Mouse (Mus musculus): ENCODE results near the gene Lingo3. TPM values are rescaled to one million over a fixed set of nuclear protein-coding genes. Genes with fewer than 3 reads are reported as not detected.
A peak's percentile ranks its signal among the peaks of the same experiment; 100 is the strongest.
"Not testable (repeated sequence)": the region's sequence is repeated elsewhere in the genome, so short reads cannot be mapped to it uniquely, and the experiment has no call there.

The Lingo3 gene
- total RNA-seq, 2 experiments from 2014 or later = not detected

DNA sequence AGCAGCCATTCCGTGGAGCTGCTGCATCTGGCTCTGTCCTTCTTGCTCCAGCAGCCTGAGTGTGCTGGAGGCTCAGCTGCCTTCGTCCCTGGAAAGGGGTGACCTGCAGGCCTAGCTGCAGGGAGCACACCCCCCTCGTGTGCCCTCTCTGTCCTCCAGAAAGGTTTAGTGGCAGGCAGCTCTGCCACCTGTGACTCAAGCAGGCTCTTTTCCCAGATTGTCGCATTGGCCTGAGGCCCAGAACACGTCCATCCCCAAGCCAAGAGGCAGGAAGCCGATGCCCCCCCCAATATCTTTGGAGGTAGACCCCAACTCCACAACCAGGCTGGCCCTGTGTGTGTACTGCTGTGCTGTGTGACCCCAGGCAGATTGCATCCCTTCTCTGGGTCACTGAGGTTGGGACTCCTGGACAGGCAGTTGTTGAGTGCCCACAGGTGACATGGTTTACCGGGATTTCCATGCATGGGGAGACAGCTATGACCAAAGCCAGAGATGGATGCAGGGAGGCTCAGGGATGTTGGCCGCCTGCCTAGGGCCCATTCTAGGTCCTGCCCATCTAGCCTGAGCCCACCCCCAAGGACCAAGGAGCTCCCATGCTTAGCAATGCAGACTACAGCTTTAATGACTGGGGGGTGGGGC lies 1.3 kb upstream of the Lingo3 start:
- no peak for ATAC-seq (replicated peaks; ENCODE audit: poor library complexity)

DNA sequence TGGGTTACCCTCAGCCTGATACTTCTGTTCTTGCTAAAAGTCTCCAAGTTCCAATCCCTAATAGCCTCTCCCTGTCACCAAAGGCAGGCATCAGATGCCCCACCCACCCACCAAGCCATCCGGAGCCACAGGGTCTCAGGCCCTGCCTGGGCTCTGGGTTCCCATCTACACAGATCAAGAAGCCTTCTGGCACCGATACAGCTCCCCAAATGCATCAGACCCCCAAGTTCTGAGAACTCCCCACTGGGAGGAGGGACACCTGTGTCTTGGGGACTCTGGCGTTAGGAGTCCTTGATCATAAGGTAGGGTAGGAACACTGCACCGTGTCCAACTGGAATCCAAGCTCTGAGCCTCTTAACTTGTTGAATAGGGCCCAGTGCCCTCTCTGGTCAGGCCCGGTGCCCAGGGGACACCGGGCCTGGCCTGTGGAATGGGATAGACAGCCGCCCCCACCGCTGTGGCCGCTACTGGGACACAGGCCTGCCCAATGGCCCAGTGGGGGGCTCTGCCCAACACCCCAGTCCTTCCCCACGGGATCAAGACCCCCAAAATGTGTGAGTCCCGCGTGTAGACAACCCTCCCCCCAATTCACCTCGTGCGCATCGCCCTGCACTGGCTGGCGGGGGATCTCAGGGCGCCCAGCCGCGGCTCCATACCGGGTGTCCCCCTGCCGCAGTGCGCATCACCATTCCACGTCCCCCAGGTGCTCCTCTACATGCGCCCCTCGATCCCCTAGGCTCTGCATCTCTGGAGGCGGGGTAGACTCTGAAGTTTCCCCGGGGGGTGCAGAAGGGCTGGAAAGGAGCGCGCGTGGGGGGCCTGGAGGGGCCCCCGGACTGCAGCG lies 530 bp downstream of the Lingo3 start:
- ATAC-seq (replicated peaks; ENCODE audit: poor library complexity) = no peak

DNA sequence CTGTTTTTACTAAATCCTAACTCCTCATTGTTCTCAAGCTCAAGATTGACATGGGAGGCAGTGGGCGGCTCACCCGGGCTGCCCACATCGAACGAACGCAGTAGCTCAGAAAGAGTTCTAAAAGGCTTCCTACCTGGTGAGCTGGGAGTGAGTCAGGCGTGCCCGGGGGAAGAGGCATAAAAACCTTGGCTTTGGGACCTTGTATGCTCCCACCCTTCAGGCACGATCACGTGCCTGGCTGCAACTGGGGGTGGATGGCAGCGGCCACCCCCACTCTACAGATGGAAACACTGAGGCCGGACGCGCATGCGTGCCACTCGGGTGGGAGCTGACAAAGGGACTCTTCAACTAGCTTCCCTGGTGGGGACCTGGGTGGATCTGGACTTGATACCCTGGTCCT lies 1.5 kb downstream of the Lingo3 start:
- no peak for ATAC-seq (replicated peaks; ENCODE audit: poor library complexity)

DNA sequence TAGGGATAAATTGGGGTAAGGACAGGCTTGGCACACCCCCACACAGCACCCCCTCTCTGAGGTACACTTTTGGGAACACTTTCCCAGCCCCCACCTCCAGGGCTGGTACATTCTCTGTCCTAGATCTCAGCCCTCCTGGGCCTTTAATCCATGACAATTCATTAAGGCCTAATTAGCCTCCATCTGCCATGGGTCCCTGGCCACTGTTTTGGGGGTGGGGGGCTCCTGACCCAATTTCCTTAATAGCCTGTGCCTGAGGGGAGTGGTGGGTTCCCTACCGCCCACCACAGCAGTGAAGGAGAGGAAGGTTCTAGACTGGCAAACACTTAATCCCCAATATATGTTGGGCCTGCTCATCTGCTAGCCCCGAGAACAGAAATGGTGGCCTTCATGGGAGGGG lies 2.2 kb downstream of the Lingo3 start:
- ATAC-seq (replicated peaks; ENCODE audit: poor library complexity) = no peak

DNA sequence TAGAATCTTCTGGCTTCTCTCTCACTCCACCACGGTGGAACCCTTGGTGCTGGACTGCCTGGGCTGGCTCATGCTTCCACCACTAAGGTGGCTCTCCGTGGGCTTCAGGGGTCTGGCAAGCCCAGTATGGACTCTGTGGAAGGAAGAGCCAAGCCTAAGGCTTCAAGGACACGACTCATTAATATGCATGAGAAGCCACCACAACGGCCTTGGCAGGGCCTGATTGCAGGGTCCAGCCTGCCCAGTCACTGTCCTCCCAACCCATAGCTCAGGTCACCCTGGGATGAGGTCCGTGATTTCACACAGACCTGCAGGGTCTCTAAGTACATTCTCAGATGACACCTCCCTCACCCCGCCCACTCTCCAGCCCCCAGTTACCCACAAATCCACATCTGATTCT lies 4.0 kb downstream of the Lingo3 start:
- ATAC-seq (replicated peaks; ENCODE audit: poor library complexity) = no peak

DNA sequence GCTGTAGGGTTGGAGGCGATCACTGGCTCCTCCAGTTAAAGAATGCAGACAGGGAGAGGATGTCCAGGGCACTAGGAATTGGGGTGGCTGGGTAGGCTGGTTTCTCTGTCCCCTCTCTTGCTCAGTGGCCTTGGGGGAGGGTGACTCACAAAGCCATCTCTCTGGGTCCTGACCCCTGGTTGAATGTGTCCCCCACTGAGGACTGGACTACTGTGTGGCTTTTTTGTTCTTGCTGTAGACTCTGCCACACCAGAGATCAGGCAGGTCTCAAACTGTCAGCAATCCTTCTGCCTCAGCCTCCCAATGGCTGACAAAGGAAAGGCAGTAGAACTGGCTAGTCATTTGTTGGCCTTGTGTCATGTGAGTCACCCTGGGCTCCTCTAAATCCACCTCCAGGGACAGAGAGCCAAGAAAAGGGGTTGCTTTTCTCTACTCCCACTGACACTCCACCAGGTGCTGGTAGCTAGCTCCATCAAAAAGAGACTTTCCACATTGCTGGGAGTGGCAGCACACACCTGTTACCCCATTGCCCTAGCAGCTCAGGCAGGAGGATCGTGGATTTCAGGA lies 5.4 kb downstream of the Lingo3 start:
- no peak for ATAC-seq (replicated peaks; ENCODE audit: poor library complexity)

DNA sequence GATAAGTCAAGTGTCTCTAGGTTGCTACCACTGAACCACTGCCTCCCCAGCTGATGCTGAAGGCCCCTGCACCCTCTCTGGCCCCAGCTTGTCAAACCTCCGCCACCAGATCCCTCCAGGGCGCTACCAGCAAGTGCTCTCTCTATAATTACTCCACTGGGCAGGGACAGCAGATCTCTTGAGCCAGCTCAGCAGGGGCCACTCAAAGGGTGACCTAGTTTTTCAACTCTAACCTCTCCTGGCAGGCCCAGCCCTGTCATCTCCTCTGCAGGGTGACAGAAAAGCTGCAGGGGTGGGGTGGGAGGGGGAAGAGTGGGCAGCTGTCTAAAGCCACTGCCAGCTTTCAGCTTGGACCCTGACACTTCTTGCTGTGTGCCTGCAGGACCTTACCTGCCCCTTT lies 6.0 kb downstream of the Lingo3 start:
- no peak for ATAC-seq (replicated peaks; ENCODE audit: poor library complexity)

DNA sequence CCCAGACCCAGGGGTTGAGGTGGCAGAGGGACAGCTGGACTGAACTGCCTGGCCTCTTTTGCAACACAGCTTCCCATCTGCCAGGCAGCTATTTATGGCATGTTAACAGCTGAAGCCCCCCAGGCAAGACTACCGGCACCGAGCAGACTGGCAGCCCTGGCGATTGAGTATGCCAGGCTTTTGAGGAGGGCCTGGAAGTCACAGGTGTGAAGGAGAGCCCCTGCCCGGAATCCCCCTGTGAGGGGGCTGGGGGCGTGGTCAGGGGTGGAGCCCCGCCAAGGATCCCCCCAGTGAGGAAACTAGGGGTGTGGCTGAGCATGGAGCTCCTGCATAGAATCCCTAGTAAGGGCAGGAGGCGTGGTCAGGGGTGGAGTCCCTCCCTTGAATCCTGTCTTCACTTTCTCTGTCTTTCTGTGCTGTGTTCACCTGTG lies 6.9 kb downstream of the Lingo3 start:
- no peak for ATAC-seq (replicated peaks; ENCODE audit: poor library complexity)

DNA sequence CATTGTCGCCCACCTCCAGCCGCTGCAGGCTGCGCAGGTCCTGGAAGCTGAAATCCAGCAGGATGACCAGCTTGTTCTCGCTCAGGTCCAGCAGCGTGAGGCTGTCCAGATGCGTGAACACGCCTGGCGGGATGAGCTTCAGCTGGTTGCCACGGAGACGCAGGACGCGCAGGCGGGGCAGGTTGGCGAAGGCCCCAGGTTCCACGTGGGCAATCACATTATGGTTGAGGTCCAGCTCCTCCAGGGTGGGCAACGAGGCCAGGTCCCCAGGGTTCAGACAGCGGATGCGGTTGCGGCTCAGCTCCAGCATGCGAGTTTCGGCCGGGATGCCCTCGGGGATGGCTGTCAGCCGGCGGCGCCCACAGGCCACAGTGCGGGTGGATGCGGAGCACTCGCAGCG lies 8.2 kb downstream of the Lingo3 start:
- no peak for ATAC-seq (replicated peaks; ENCODE audit: poor library complexity)

DNA sequence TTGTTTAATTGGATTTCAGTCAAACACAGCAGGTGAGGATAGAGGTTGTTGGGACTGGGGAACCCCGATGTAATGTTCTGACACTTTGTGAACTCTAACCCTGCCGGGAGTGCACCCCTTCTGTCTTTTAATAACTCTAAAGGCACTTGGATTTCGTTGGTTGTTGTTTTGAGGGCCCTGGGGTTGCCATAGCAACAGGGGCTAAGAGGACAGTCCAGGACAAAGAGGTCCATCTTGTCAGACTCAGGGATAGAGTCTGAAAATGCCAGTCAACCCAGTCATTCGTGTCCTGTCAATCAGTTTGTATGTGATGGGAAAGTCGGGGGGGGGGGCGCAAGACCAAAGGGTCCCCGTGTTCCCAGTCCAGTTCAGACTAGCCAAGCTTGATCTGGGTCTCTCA lies 11.0 kb downstream of the Lingo3 start:
- ATAC-seq (replicated peaks; ENCODE audit: poor library complexity) = no peak

DNA sequence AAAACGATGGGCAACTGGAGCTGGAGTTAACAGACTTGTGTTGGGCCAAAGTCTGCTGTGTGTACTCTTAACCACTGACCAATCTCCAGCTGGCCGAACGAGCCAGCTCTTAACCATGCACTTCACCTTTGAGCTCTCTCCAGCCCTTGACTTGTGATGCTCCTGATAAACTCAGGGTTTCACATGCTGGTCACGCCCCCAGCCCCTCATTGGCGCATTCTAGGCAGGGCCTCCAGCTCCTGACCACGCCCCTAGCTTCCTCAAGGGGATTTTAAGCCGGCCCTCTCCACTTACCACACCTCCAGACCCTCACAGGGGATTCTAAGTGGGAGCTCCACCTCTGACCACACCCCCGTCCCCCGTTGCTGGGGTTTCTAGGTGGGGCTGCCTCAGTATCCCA lies 12.7 kb downstream of the Lingo3 start:
- ATAC-seq (replicated peaks; ENCODE audit: poor library complexity) = peak; percentile 33

DNA sequence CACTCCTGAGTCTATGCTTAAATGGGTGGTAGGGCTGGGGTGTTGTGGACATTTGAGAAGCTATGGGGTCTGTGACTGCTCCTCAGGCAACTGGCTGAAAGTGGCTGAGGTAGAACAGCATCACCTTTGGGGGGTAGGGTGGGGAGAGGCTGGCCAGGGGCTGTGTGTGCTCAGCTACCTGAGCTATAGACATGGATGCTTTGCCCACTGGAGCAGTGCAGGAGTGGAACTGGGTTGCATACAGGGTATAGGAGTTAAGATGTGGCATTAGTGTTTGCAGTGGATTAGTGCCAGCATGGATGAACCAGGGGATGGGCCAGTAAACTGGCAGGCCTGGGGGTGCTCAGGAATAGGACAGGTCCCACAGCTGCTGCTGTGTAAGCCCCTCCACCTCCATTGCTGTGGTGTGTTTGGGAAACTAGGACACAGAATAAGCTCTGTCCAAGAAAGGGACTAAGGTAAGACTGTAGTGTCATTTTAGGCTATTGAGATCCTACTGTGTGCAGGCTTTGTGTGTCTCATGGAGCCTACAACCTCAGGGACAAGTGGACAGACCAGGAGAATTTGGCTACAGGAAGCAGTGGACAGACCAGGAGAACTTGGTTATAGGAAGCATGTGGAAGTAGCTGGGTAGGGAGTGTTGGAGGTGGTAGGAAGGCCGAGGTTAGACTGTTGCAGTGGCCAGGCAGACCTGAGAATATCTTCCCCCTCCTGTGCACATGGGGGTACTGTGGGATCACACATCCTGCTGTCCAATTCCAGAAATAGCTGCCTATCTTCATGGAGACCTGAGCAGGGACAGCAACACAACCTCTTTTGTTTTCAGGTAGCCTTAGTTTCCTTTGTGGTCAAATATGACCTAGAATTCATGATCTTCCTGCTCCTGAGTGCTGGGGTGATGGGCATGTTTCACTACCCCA lies 14.2 kb downstream of the Lingo3 start:
- no peak for ATAC-seq (replicated peaks; ENCODE audit: poor library complexity)

DNA sequence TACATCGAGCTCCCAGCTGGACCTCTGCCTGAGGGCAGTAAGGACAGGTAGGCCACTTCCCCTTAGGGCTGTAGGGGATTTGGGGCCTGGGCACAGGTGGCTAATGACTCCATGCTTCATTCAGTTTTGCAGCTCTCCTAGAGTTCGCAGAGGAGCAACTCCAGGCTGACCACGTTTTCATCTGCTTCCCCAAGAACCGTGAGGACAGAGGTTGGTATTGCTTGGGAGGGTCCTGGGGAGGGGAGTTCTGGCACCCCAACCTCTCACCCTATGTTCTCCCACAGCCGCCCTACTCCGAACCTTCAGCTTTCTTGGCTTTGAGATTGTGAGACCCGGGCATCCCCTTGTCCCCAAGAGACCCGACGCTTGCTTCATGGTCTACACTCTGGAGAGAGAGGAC lies 15.3 kb downstream of the Lingo3 start:
- ATAC-seq (replicated peaks; ENCODE audit: poor library complexity) = not testable (repeated sequence)

DNA sequence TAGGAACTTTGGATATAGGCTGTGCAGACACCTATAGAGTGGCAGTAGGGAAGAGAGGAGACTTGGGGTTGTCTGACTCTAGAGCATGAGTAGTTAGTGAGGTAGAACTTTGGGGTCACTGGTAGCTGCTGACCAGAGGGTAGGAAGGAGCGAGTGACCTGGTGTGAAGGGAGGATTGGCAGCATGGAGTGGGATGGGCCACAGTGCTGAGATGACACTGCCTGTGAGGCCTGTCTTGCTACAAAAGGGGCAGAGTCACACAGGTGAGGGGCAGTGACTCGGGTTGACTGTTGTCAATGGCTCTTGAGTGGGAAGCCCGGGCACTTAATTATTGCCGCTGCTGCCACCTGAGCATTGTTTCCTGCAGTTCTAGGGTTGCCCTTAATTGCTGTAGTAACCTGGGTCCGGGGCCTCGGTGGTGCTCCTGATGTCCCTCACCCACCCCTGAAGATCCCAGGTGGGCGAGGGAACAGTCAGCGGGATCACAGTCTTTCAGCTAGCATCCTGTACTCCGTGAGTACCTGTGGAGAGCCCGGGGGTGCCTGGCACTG lies 15.9 kb downstream of the Lingo3 start:
- no peak for ATAC-seq (replicated peaks; ENCODE audit: poor library complexity)

DNA sequence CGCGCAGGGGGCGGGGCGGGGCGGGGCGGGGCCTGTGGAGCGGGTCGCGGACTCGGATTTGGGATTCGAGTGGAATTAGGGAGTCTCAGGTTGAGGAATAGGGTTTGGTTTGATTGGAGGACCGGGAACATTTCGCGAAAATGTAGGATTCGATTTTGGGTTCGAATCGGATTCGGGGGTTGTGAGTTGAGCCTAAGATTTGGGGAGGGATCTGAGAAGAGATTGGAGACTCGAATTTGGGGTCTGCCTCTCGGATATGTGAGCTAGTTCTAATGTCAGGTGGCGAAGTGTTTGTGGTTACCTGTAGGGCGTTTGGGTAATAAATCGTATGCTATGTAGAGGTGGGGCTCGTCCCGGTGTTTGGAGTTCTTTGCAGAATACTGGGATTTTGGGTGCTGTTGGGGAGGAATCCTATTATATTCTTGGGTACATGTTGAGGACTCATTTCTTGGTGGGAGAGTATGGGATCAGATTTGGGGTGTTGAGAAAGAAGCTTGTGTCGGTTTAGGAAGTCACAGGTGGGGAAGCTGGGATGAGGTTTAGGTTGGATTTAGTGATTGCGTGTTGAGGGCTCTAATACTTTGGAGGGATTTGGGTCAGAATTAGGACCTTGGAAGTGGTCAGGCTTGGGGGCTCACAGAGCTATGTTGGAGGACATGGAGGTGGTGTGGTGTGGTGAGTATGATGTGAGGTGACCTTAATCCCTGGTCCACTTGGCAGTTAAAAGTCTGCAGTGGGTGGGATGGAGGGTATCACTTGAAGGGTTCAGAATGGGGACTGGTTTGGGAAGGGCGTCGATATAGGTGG lies 16.6 kb downstream of the Lingo3 start:
- ATAC-seq (replicated peaks; ENCODE audit: poor library complexity) = no peak

DNA sequence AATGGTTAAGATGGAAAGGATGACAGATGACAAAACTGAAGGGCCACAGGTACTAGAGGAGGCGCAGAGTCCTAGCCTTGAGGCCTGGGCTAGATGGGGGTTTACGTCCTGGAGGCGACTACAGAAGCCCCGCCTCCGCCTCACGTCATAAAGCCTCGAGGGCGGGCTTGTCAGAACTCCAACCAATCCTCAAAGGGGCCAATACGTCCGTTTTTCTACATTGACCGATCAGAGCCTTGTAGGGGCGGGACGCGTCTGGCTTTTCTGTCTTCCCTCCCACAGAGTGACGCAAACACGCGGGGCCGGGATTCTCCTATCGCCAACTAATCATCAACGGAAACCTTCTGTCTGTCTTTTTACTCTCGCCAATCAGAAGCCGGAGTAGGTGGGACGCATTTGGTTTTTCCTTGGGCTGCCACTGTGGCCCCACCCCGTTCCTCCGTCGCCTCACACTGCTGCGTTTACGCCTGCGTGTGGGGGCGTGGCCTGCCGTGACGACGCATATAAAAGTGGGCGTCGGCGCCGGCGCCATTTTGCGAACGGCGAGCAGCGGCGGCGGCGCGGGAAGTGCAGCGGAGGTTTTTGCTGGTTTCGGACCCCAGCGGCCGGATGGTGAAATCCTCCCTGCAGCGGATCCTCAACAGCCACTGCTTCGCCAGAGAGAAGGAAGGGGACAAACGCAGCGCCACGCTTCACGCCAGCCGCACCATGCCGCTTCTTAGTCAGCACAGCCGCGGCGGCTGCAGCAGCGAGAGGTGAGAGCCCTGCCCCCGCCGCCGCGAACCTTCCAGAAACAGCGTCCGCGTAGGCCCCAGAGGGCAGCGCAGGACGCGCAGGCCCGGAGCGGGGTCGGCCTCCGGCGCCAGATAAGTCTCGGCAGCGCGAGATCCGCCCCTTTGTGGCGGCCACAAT lies 17.4 kb downstream of the Lingo3 start, which contains the start of gene Oaz1:
TSS of gene Oaz1 (plus strand) at position 506 of the 912 bp plus-strand sequence.
- ATAC-seq (replicated peaks; ENCODE audit: poor library complexity) = peak; percentile 81

DNA sequence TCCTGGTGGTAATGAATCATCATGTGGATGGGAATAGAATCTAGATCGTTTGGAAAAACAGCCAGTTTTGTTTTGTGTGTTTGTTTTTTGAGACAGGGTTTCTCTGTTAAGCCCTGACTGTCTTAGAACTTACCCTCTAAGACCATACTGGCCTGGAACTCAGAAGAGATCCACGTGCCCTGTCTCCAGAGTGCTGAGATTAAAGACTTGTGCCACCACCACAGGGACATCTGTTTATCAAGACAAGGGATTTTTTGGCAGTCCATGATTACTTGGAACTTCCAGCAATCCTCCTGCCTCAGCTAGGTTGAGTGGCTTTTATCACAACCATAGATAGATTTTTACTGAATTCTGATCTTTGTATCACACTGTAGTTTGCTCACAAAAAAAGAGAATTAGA lies 19.0 kb downstream of the Lingo3 start:
- no peak for ATAC-seq (replicated peaks; ENCODE audit: poor library complexity)

DNA sequence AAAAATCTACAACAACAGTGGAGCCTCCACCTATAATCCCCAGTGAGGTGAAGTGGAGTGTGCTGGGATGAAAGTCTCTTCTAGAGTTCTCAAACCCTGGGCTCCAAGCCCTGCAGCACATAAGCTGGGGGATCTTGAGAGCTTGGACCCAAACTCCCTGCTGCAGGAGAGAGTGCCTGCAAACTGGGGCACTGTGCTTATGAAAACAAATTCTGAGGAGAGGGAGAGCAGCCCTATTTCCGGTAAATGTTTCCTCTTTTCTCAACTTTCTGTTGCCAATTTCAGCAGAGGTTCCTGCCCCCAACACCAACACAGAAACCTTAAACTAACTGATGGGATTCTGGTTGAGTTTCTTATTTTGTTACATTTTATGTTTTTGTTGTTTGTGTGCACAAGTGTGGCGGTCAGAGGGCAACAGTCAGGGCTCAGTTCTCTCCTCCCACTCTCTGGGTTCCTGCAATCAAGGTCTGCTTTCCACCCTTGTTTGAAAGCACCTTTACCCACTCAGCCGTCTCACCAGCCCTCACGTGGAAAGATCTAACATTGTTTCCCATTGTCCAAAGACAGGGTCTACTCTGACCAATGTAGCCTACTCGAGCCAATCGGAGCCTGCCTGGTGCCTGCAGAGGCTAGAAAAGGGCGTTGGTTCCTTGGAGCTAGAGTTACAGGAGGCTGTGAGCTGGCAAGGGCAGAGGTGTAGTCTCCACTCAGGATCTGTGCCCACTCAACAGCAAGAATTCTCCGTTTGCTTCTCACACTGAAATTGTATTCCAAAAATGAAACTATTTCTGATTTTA lies 19.8 kb downstream of the Lingo3 start:
- ATAC-seq (replicated peaks; ENCODE audit: poor library complexity) = no peak
